Mouse (Mus musculus): ENCODE measurements at regions not wholly inside any gene's neighbourhood (a gene's known extent, or its start where the extent isn't known, plus 50 kb on each side); places are given as distances from the start of the nearest gene placed in this dataset.

- Histone ChIP-seq H3K9me3 (ENCODE audit: control insufficient read depth, low read length) (no peaks in the 10 kb centered on the region; the same call in 1 of the 2 replicates), H3K4me3 (ENCODE audit: low read depth, low read length) (no peak overlapping the region), H3K27me3 (ENCODE audit: control insufficient read depth, insufficient read depth, low read length) (peaks cover 31% of the 10 kb centered on the region), H3K36me3 (ENCODE audit: control insufficient read depth, insufficient read depth, low read length) (no peaks in the 10 kb centered on the region), H3K4me2 (ENCODE audit: low read depth, low read length, severe bottlenecking) (peak overlapping the region; percentile 2; the same call in 1 of the 2 replicates), H3K4me1 (replicated peaks; ENCODE audit: control insufficient read depth, insufficient read depth, low read length) (peaks cover 9% of the 10 kb centered on the region; the same call in 1 of the 2 replicates), H3K27ac (ENCODE audit: low read depth, low read length) (peak overlapping the region; percentile 33; the same call in 1 of the 2 replicates), H3K9ac (ENCODE audit: low read length) (no peak overlapping the region)
- ATAC-seq (replicated peaks; ENCODE audit: low FRiP score) (peak; percentile 88), DNase-seq (ENCODE audit: low spot score) (peak; percentile 69)
- 6% methylated on average over 8 of the region's 8 CpGs for WGBS
Observed at GRCm38 (mm10) chr19:15803131-15803889, 143.8 kb downstream of the Psat1 start.

GRCm38 (mm10) chr19:15802641-15803040, 144.5 kb downstream of the Psat1 start:
- H3K4me2 ChIP-seq (ENCODE audit: low read depth, low read length, severe bottlenecking) = no peak overlapping the region; the same call in 1 of the 2 replicates
- 38% methylated on average over 5 of the region's 5 CpGs for WGBS
- no peak overlapping the region; the same call in 1 of the 2 replicates for H3K9ac ChIP-seq (ENCODE audit: low read length)
- H3K4me1 ChIP-seq (replicated peaks; ENCODE audit: control insufficient read depth, insufficient read depth, low read length) = peaks cover 9% of the 10 kb centered on the region; the same call in 1 of the 2 replicates
- peak; percentile 42 for ATAC-seq (replicated peaks; ENCODE audit: low FRiP score)
- DNase-seq (ENCODE audit: low spot score) = peak; percentile 57
- no peaks in the 10 kb centered on the region for H3K36me3 ChIP-seq (ENCODE audit: control insufficient read depth, insufficient read depth, low read length)
- H3K27me3 ChIP-seq (ENCODE audit: control insufficient read depth, insufficient read depth, low read length) = peaks cover 32% of the 10 kb centered on the region
- no peak overlapping the region for H3K4me3 ChIP-seq (ENCODE audit: low read depth, low read length)
- H3K9me3 ChIP-seq (ENCODE audit: control insufficient read depth, low read length) = no peaks in the 10 kb centered on the region; the same call in 1 of the 2 replicates
- H3K27ac ChIP-seq (ENCODE audit: low read depth, low read length) = peak overlapping the region; percentile 54; the same call in 1 of the 2 replicates

GRCm38 (mm10) chr19:15801811-15802486, 145.2 kb downstream of the Psat1 start:
- Histone ChIP-seq H3K4me3 (ENCODE audit: low read depth, low read length) (peak overlapping the region; percentile 9; the same call in 1 of the 2 replicates), H3K27ac (ENCODE audit: low read depth, low read length) (peak overlapping the region; percentile 81), H3K27me3 (ENCODE audit: control insufficient read depth, insufficient read depth, low read length) (peaks cover 29% of the 10 kb centered on the region), H3K9ac (ENCODE audit: low read length) (peak overlapping the region; percentile 1; the same call in 1 of the 2 replicates), H3K4me2 (ENCODE audit: low read depth, low read length, severe bottlenecking) (peak overlapping the region; percentile 41), H3K36me3 (ENCODE audit: control insufficient read depth, insufficient read depth, low read length) (no peaks in the 10 kb centered on the region), H3K4me1 (replicated peaks; ENCODE audit: control insufficient read depth, insufficient read depth, low read length) (peaks cover 9% of the 10 kb centered on the region; the same call in 1 of the 2 replicates), H3K9me3 (ENCODE audit: control insufficient read depth, low read length) (no peaks in the 10 kb centered on the region)
- ATAC-seq (replicated peaks; ENCODE audit: low FRiP score) = peak; percentile 72
- DNase-seq (ENCODE audit: low spot score) = peak; percentile 87
- WGBS = 3% methylated on average over 17 of the region's 17 CpGs

- H3K4me2 ChIP-seq (ENCODE audit: low read depth, low read length, severe bottlenecking) = peak overlapping the region; percentile 41
- no peaks in the 10 kb centered on the region for H3K36me3 ChIP-seq (ENCODE audit: control insufficient read depth, insufficient read depth, low read length)
- WGBS = 11% methylated on average over 16 of the region's 16 CpGs
- DNase-seq (ENCODE audit: low spot score) (peak; percentile 79), ATAC-seq (replicated peaks; ENCODE audit: low FRiP score) (peak; percentile 70)
- peaks cover 9% of the 10 kb centered on the region; the same call in 1 of the 2 replicates for H3K4me1 ChIP-seq (replicated peaks; ENCODE audit: control insufficient read depth, insufficient read depth, low read length)
- no peaks in the 10 kb centered on the region for H3K9me3 ChIP-seq (ENCODE audit: control insufficient read depth, low read length)
- peaks cover 24% of the 10 kb centered on the region for H3K27me3 ChIP-seq (ENCODE audit: control insufficient read depth, insufficient read depth, low read length)
- H3K4me3 ChIP-seq (ENCODE audit: low read depth, low read length) = peak overlapping the region; percentile 9; the same call in 1 of the 2 replicates
- peak overlapping the region; percentile 81 for H3K27ac ChIP-seq (ENCODE audit: low read depth, low read length)
- H3K9ac ChIP-seq (ENCODE audit: low read length) = peak overlapping the region; percentile 30
Observed at GRCm38 (mm10) chr19:15800856-15801706, 146.1 kb downstream of the Psat1 start.

GRCm38 (mm10) chr19:15796466-15796865, 150.7 kb downstream of the Psat1 start:
- no peak overlapping the region for H3K4me2 ChIP-seq (ENCODE audit: low read depth, low read length, severe bottlenecking)
- H3K4me3 ChIP-seq (ENCODE audit: low read depth, low read length) = no peak overlapping the region
- no peak for DNase-seq (ENCODE audit: low spot score)
- 72% methylated on average over 4 of the region's 4 CpGs for WGBS
- H3K27me3 ChIP-seq (ENCODE audit: control insufficient read depth, insufficient read depth, low read length) = peaks cover 12% of the 10 kb centered on the region; the same call in 1 of the 2 replicates
- no peak for ATAC-seq (replicated peaks; ENCODE audit: low FRiP score)
- no peak overlapping the region for H3K9ac ChIP-seq (ENCODE audit: low read length)
- H3K9me3 ChIP-seq (ENCODE audit: control insufficient read depth, low read length) = no peaks in the 10 kb centered on the region
- H3K27ac ChIP-seq (ENCODE audit: low read depth, low read length) = no peak overlapping the region
- H3K36me3 ChIP-seq (ENCODE audit: control insufficient read depth, insufficient read depth, low read length) = no peaks in the 10 kb centered on the region
- H3K4me1 ChIP-seq (replicated peaks; ENCODE audit: control insufficient read depth, insufficient read depth, low read length) = peaks cover 5% of the 10 kb centered on the region; the same call in 1 of the 2 replicates

GRCm38 (mm10) chr19:15791942-15792341, 155.2 kb downstream of the Psat1 start:
- no peaks in the 10 kb centered on the region; the same call in 1 of the 2 replicates for H3K9me3 ChIP-seq (ENCODE audit: control insufficient read depth, low read length)
- H3K27me3 ChIP-seq (ENCODE audit: control insufficient read depth, insufficient read depth, low read length) = no peaks in the 10 kb centered on the region
- 76% methylated on average over 4 of the region's 4 CpGs for WGBS
- H3K4me1 ChIP-seq (replicated peaks; ENCODE audit: control insufficient read depth, insufficient read depth, low read length) = peaks cover 5% of the 10 kb centered on the region; the same call in 1 of the 2 replicates
- H3K4me3 ChIP-seq (ENCODE audit: low read depth, low read length) = no peak overlapping the region
- H3K36me3 ChIP-seq (ENCODE audit: control insufficient read depth, insufficient read depth, low read length) = no peaks in the 10 kb centered on the region
- DNase-seq (ENCODE audit: low spot score) = no peak
- no peak overlapping the region for H3K9ac ChIP-seq (ENCODE audit: low read length)
- no peak overlapping the region for H3K27ac ChIP-seq (ENCODE audit: low read depth, low read length)
- no peak for ATAC-seq (replicated peaks; ENCODE audit: low FRiP score)
- no peak overlapping the region for H3K4me2 ChIP-seq (ENCODE audit: low read depth, low read length, severe bottlenecking)

- Histone ChIP-seq H3K27ac (ENCODE audit: low read depth, low read length) (no peak overlapping the region), H3K36me3 (ENCODE audit: control insufficient read depth, insufficient read depth, low read length) (no peaks in the 10 kb centered on the region), H3K9me3 (ENCODE audit: control insufficient read depth, low read length) (no peaks in the 10 kb centered on the region; the same call in 1 of the 2 replicates), H3K4me3 (ENCODE audit: low read depth, low read length) (no peak overlapping the region; the same call in 1 of the 2 replicates), H3K27me3 (ENCODE audit: control insufficient read depth, insufficient read depth, low read length) (no peaks in the 10 kb centered on the region), H3K4me2 (ENCODE audit: low read depth, low read length, severe bottlenecking) (peak overlapping the region; percentile 22; the same call in 1 of the 2 replicates), H3K9ac (ENCODE audit: low read length) (no peak overlapping the region), H3K4me1 (replicated peaks; ENCODE audit: control insufficient read depth, insufficient read depth, low read length) (peaks cover 5% of the 10 kb centered on the region; the same call in 1 of the 2 replicates)
- no peak for DNase-seq (ENCODE audit: low spot score)
- WGBS = 53% methylated on average over 12 of the region's 12 CpGs
- no peak for ATAC-seq (replicated peaks; ENCODE audit: low FRiP score)
Observed at GRCm38 (mm10) chr19:15791264-15791913, 155.7 kb downstream of the Psat1 start.

Measured in forebrain, embryonic 11.5 days (tissue).